Comparison of ENCODE assay signal across 12 mouse cellular contexts in the genomic region with DNA sequence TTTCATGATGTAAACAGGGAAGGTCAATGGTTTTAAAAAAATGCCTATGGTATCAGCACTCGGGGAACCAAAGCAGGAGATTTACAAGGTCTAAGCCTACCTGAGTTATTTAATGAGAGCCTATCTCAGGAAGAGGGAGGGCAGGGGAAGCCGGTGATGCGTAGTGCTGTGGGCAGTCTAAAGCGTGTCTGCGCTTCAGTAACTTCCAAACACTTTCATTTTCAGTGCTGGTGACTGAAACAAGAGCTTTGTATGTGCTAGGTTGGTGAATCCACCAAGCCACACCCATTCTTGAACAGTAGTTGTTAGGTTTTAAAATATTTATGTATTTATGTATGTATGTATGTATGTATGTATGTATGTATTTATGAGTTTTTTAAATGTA. TPM values are rescaled to one million over a fixed set of nuclear protein-coding genes. Genes with fewer than 3 reads are reported as not detected.
DNase-seq lines count a peak whose midpoint lies in the region; ATAC-seq and TF ChIP-seq lines count a peak whose summit lies in the region.
"Had no signal": no experiment of that assay in that cellular context is flagged by ENCODE, and none has a peak within 500 bp of the region (broad histone marks: within the 10 kb centered on the region; RNA-seq: fewer than 3 reads in every experiment).

No protein-coding gene starts in this region.

- no peaks in the 10 kb centered on the region for H3K27me3 ChIP-seq in heart, embryonic 14.5 days (ENCODE audit: control insufficient read depth, insufficient read depth, low read length)
- H3K27me3 ChIP-seq in lung, embryonic 15.5 days: no peaks in the 10 kb centered on the region; the same call in 1 of the 2 replicates
- no peaks in the 10 kb centered on the region for H3K27me3 ChIP-seq in liver, postnatal 0 days (ENCODE audit: insufficient read depth, low read length)
- H3K27me3 ChIP-seq: liver, embryonic 13.5 days had no signal

- H3K9me3 ChIP-seq in heart, embryonic 14.5 days (ENCODE audit: control insufficient read depth, low read length): no peaks in the 10 kb centered on the region
- H3K9me3 ChIP-seq in lung, embryonic 15.5 days: no peaks in the 10 kb centered on the region
- H3K9me3 ChIP-seq in liver, postnatal 0 days (ENCODE audit: low read length): no peaks in the 10 kb centered on the region
- H3K9me3 ChIP-seq: liver, embryonic 13.5 days had no signal

- H3K9ac ChIP-seq in heart, embryonic 14.5 days (ENCODE audit: low read length): no peak overlapping the region
- H3K9ac ChIP-seq in lung, embryonic 15.5 days: no peak overlapping the region
- no peak overlapping the region for H3K9ac ChIP-seq in liver, postnatal 0 days (replicated peaks)
- H3K9ac ChIP-seq: liver, embryonic 13.5 days had no signal

- no peak for TF ChIP-seq EP300 in liver, postnatal 0 days (IDR thresholded peaks at IDR 0.05; ENCODE audit: low read depth)

- peak overlapping the region; percentile 8 to 14; a peak in 3 of 4 replicates for H3K4me3 ChIP-seq in heart, embryonic 14.5 days (ENCODE audit: control insufficient read depth in 1 of 2, insufficient read depth in 1 of 2, low read depth in 1 of 2, low read length in 2 of 2)
- no peak overlapping the region for H3K4me3 ChIP-seq in lung, embryonic 15.5 days
- H3K4me3 ChIP-seq in liver, postnatal 0 days (ENCODE audit: low read depth, low read length): 0 out of 2 replicates have a peak overlapping the region, but pooled peaks have one; percentile 10
- H3K4me3 ChIP-seq: left cerebral cortex, adult 2 months; liver, embryonic 13.5 days had no signal

- no peak for DNase-seq in heart, postnatal 14 days
- DNase-seq in lung, postnatal 14 days: no peak
- no peak for DNase-seq in liver, postnatal 0 days
- no peak for DNase-seq in right cerebral cortex, postnatal 10 days (ENCODE audit: low spot score in 2 of 2)
- DNase-seq: cerebellum, adult 11-12 months; liver, embryonic 13.5 days; thymus, postnatal 4 days had no signal

- 69% methylated on average over 5 of the region's 5 CpGs for WGBS in heart, embryonic 14.5 days
- WGBS in lung, embryonic 15.5 days: 65% methylated on average over 5 of the region's 5 CpGs
- 60% methylated on average over 5 of the region's 5 CpGs for WGBS in liver, postnatal 0 days (ENCODE audit: insufficient replicate concordance)

- peak overlapping the region; percentile 58 for H3K4me2 ChIP-seq in heart, embryonic 14.5 days (ENCODE audit: low read length)
- peak overlapping the region; percentile 39 for H3K4me2 ChIP-seq in lung, embryonic 15.5 days
- H3K4me2 ChIP-seq in liver, postnatal 0 days (ENCODE audit: low read depth, low read length): peak overlapping the region; percentile 52
- H3K4me2 ChIP-seq: liver, embryonic 13.5 days; midbrain, embryonic 11.5 days had no signal

- intact Hi-C loops in heart, postnatal 14 days (cut with DNase I): no loop called here

- peaks cover 0 to 5% of the 10 kb centered on the region in 2 experiments; a peak in 2 of 4 replicates for H3K4me1 ChIP-seq in heart, embryonic 14.5 days (ENCODE audit: control insufficient read depth in 2 of 2, insufficient read depth in 2 of 2, low read length in 2 of 2)
- H3K4me1 ChIP-seq in lung, embryonic 15.5 days: 0 out of 2 replicates have a peak, but pooled peaks cover 8% of the 10 kb centered on the region
- H3K4me1 ChIP-seq in liver, postnatal 0 days (ENCODE audit: insufficient read depth): peaks cover 4% of the 10 kb centered on the region; the same call in 1 of the 2 replicates
- H3K4me1 ChIP-seq: liver, embryonic 13.5 days had no signal

- peak overlapping the region; percentile 11 to 12; a peak in 2 of 4 replicates for H3K27ac ChIP-seq in heart, embryonic 14.5 days (replicated peaks in 1 of 2; ENCODE audit: control insufficient read depth in 1 of 2, insufficient read depth in 1 of 2, low read depth in 2 of 2, low read length in 2 of 2)
- no peak overlapping the region for H3K27ac ChIP-seq in lung, embryonic 15.5 days
- H3K27ac ChIP-seq in liver, postnatal 0 days (ENCODE audit: low read depth): no peak overlapping the region
- H3K27ac ChIP-seq: left cerebral cortex, adult 2 months; liver, embryonic 13.5 days had no signal

- no peak for TF ChIP-seq CTCF in liver, postnatal 0 days (IDR thresholded peaks at IDR 0.05; ENCODE audit: low read depth)

- H3K36me3 ChIP-seq in heart, embryonic 14.5 days (ENCODE audit: control insufficient read depth, insufficient read depth, low read length): no peaks in the 10 kb centered on the region
- H3K36me3 ChIP-seq in lung, embryonic 15.5 days: no peaks in the 10 kb centered on the region
- H3K36me3 ChIP-seq in liver, postnatal 0 days (replicated peaks; ENCODE audit: insufficient read depth, low read length): no peaks in the 10 kb centered on the region
- H3K36me3 ChIP-seq: liver, embryonic 13.5 days had no signal

- ATAC-seq in heart, embryonic 14.5 days (ENCODE audit: insufficient number of reproducible peaks, insufficient read depth, low FRiP score, low read depth): no peak
- ATAC-seq in lung, embryonic 15.5 days (ENCODE audit: borderline replicate concordance, extremely low read depth, low FRiP score, low TSS enrichment): peak; percentile 14; the same call in 1 of the 2 replicates
- ATAC-seq in CD4-positive, CD25-positive, alpha-beta regulatory T cell, adult 4 months: peak; percentile 47
- ATAC-seq in liver, postnatal 0 days: no peak

RNA-seq across cellular contexts. Expression of gene Spdl1, which starts 12.8 kb away (rescaled TPM):
- polyA plus RNA-seq in heart, embryonic 14.5 days (2014; fragmentation: Nextera tagmentation; extraction: Ambion mirVana): 13.1 and 14.8 TPM in 2 replicates
- total RNA-seq in heart, postnatal 14 days (2021): 1 to 10 TPM; 1.1 to 1.7 TPM
- polyA plus RNA-seq in lung, embryonic 15.5 days (2015; fragmentation: Nextera tagmentation; extraction: Ambion mirVana): 22.9 and 24.2 TPM in 2 replicates
- 1 to 10 TPM; 2.7 to 4.1 TPM for polyA plus RNA-seq in CD4-positive, CD25-positive, alpha-beta regulatory T cell, adult 4 months (2017; shearing (Covaris generic))
- polyA plus RNA-seq in liver, postnatal 0 days (2015; fragmentation: Nextera tagmentation; extraction: Ambion mirVana): 4.4 and 4.6 TPM in 2 replicates

Comparison
In these comparisons a context has a peak if more than half of its experiments do, and no peak if none do; other contexts are left out.
1. ATAC-seq: peak in lung, embryonic 15.5 days (single experiment) and CD4-positive, CD25-positive, alpha-beta regulatory T cell, adult 4 months (single experiment); none in heart, embryonic 14.5 days (single experiment) and liver, postnatal 0 days (single experiment).
2. H3K27ac ChIP-seq: peak in heart, embryonic 14.5 days (2 of 2); none in lung, embryonic 15.5 days (single experiment) and liver, postnatal 0 days (single experiment).
3. Peak in every context shown above with its lines, with median percentiles within 50 percentile points of each other: H3K4me2 ChIP-seq.